Mouse (Mus musculus): ENCODE results near the gene Fkbp2. TPM values are rescaled to one million over a fixed set of nuclear protein-coding genes. Genes with fewer than 3 reads are reported as not detected.
A peak's percentile ranks its signal among the peaks of the same experiment; 100 is the strongest.

Gene Fkbp2
- total RNA-seq, 2 experiments from 2014 or later = 160 to 197 TPM

DNA sequence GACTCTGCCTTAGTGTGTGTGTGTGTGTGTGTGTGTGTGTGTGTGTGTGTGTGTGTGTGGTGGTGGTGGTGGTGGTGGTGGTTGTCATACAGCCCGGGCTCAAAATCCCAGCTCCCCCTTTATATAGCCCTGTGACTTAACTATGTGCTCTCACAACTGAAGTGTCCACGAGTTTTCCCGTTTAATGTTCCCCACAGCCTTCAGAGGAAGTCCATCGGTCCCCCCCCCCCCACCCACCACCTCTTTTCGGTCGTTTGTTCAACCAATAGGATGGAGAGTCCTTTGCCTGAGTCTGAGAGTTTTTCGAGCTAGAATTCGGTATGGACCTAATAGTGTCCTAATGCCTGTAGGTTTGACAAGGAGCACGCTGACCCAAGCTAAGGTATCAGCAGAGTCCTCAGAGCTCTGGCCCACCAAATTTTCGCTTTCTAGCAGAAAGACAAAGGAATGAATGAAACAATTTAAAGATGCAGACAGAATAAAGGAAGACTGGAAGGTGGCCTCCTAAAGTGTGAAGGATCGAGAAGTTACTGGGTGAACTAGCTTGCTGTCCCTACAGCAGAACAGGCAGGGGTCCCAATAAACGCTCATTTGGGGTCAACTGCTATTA lies 6.6 kb downstream of the Fkbp2 start:
- ATAC-seq (replicated peaks; ENCODE audit: poor library complexity, severe bottlenecking) = no peak

DNA sequence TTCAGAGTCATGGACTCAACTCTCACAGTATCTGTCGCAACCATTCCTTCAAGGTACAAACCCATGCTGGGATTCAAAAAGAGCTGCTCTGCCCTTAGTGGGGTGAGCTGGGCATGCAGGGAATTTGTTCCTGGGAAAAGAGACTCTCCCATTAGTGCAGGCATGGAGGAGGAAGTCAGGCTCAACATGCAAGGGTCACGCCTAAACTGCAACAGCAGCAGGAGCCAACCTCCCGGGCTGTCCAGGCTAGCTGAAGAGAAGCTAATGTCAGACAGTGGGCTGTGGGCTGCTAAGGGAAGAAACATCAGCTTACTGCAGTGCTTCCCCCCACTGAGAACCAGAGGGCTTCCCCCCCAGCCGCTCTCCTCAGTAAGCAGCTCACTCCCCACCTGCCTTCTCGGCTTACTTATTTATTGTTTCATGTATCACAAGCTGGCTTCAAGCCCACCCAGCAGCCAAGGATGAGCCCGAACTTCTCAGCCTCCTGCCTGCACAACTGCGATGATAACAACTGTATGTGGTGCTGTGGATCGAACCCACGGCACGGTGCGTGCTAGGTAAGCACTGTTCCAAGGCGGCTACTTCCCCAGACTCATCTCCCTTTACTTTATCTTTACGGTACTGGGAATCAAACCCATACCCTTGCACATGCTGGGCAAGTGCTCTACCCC lies 7.9 kb downstream of the Fkbp2 start:
- ATAC-seq (replicated peaks; ENCODE audit: poor library complexity, severe bottlenecking) = no peak

DNA sequence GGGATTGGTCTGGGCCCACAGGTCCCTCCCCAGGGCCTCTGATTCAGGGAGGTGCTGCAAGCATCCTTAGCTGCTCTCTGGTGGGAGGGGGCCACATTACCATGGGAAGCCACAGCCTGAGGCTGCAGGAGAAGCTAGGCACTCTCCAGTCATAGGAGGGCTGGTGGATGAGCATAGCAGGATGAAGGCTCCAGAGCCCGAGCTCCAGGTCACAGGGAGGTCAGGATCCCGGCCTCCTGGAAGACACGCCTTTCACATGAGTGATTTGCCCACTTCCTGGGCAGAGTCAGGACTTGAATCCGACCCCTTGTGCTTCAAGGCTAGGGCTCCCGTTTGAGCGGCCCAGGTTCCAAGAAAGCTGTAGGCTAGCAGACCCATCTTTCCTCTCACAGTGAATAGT lies 8.7 kb downstream of the Fkbp2 start:
- no peak for ATAC-seq (replicated peaks; ENCODE audit: poor library complexity, severe bottlenecking)

DNA sequence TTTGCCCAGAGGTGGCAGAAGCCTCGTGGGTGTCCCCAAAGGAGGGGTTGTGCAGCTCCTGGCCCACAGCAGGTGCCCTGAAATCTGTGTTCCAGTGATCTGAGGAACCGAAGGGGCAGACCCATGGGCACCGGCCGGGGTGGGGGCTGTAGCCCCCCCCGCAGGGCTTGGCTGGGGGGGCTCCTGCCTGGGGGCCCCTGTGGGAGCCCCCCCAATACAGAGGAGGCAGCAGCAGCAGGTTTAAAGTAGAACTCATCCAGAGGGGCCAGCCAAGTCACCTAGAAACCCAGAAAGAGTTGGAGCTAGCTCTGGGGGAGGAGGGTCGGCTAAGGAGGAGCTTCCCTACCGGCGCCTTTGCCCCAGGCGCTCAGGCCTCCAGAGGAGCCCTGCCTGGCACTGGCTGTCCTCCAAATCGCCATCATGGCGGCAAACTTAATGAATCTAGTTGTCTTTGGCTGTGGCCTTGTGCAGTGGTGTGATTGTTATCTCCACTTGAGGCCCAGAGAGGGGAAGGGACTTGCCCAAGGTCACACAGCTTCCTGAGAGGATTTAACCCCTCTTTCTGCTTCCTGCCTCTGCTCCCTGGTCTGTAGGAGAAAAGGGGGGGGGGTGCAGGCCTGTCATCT lies 9.7 kb downstream of the Fkbp2 start:
- ATAC-seq (replicated peaks; ENCODE audit: poor library complexity, severe bottlenecking) = no peak

DNA sequence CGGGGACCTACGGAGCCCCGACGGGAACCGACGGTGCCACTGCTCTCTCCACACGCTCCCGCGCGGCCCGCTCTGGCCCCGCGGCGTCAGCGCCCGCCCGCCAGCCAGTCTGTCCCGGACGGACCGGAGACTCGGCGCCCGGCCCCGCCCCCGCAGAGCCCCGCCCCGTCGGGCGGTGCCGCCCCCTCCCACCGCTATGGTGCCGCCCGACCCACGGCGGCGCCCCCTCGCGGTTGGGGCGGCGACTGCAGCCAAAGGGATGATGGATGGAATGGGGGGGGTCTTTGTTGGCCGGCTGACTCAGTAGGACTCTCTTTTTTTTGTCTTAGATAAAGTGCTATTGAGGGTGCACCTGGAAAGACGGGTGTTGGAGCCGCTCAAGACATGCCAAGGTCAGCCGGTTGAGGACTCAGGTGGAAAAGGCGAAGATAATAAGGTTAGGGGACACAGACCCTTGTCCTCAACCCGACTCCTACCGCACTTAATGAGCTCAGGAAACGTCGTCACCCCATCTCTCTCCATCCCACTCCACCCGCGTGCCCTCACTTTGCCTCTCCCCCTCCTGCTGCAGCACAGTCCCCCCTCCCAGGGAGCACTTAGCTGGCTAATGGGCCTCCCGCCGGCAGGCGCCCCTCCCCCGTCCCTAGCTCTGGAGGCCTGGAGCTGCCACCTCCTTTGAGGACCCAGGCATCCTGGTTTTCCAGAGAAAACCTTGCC lies 10.5 kb downstream of the Fkbp2 start:
- ATAC-seq (replicated peaks; ENCODE audit: poor library complexity, severe bottlenecking) = peak; percentile 51

- no peak for ATAC-seq (replicated peaks; ENCODE audit: poor library complexity, severe bottlenecking)
These were observed 11.0 kb downstream of the Fkbp2 start for GRCm38 (mm10) chr19:6969291-6969664.

DNA sequence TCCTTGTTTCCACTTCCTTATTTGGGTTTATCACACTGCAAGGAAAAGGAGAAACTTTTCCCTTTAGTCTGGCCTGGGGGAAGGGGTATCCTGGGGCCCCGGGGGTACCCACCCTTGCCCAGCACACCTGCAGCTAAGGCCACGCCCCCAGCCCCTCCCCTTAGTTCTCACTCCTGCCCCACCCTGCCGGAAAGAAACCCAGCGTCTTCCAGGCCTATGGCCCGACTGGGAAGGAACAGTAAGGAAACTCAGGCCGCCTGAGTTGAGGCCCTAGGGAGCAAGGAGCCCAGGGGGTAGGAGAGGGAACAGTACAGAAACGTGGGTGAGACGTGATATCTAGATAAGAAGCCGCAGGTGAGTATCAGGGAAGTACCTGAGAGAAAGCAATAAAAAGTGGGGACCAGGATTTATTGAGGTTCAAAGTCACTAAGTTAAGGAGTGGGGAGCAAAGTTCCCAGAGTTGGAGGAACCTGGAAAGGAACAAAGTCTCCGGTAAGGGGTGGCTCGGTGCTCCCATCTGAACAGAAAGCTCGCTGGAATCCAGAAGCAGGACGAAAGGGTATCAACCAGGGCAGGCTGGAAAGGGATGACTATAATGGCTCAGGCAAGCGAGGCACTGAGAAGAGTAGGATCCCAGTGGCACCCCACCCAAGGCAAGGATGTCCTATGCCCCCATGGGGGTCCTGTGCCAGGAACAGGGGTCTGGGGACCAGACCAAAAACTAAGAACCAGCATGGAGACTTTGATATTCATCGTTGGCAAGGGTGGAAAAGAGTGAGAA lies 11.6 kb downstream of the Fkbp2 start:
- ATAC-seq (replicated peaks; ENCODE audit: poor library complexity, severe bottlenecking) = no peak; the same call in 1 of the 2 replicates

DNA sequence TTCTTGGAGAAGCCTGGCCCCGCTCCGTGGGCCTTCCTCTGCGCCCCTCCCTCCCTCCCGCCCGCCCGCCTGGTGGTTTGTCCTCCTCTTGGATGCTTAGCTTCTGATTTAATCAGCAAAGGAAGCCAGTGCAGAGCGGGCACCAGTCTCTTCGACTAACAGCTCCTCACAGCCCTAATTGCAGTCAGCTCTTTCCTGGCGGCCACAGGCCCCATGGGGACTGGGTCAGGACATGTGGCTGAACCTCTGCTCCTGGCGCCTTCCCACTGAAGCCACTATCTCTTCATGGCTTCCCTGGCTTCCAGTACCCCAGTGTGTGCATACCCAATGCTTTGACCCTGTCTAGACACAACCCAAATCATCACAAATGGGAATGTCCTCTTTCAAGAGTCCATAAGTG lies 23.8 kb downstream of the Fkbp2 start:
- ATAC-seq (replicated peaks; ENCODE audit: poor library complexity, severe bottlenecking) = no peak

DNA sequence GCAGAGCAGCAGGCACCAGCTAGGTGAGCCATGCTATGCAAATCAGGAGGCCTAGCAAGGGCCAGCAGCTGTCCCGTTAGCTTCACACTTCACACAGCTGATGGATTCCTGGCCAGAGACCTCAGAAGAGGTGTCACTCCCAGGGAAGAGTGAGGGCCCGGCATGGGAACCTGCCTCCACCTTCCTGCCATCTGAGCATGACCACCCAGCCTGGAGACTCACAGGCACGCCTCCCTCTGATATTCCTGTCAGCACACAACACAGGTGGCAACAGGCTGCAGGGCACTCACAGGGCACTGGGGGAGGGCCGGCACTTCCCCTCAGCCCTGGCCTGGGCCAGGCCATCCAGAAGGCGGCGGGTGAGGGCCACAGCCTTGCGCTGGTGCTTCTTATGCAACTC lies 24.9 kb downstream of the Fkbp2 start:
- ATAC-seq (replicated peaks; ENCODE audit: poor library complexity, severe bottlenecking) = no peak

- no peak for ATAC-seq (replicated peaks; ENCODE audit: poor library complexity, severe bottlenecking)
These were observed 26.3 kb downstream of the Fkbp2 start for GRCm38 (mm10) chr19:6954046-6954445.

- no peak for ATAC-seq (replicated peaks; ENCODE audit: poor library complexity, severe bottlenecking)
These were observed 27.6 kb downstream of the Fkbp2 start for GRCm38 (mm10) chr19:6952712-6953037.

GRCm38 (mm10) chr19:6951994-6952711 lies 28.1 kb downstream of the Fkbp2 start:
- ATAC-seq (replicated peaks; ENCODE audit: poor library complexity, severe bottlenecking) = peak; percentile 18; the same call in 1 of the 2 replicates

DNA sequence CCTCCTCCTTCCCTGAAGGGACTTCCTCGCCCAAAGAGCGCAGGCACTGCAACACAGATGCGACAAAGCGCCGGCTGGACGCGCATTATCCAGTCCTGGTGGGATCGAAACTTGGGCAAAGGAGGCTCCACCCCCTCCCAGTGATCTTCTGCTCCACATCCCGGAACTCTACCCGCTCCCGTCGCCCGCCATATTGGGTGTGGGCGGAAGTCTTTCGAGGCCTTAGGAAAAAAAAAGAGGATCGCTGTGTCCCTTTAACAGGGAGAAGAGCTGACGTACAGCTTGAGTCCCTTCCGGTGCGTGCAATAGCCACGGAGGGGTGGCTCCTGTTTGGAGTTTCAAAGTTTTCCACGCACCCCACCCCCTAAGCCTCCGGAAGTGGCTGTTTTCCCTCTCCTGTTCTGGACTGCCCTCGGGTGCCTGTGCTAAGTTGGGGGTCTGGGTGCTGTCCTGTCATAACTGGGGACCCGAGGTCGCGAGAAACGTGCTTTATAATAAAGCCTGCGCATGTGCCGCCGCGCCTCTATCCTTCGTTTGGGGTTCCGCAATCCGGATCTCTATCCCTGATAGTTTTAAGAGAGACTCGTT lies 28.8 kb downstream of the Fkbp2 start:
- peak; percentile 84 for ATAC-seq (replicated peaks; ENCODE audit: poor library complexity, severe bottlenecking)

GRCm38 (mm10) chr19:6950613-6951153 lies 29.6 kb downstream of the Fkbp2 start:
- 0 out of 2 replicates have a peak, but pooled peaks have one; percentile 12 for ATAC-seq (replicated peaks; ENCODE audit: poor library complexity, severe bottlenecking)

GRCm38 (mm10) chr19:6949951-6950350 lies 30.4 kb downstream of the Fkbp2 start:
- no peak for ATAC-seq (replicated peaks; ENCODE audit: poor library complexity, severe bottlenecking)

GRCm38 (mm10) chr19:6949532-6949931 lies 30.8 kb downstream of the Fkbp2 start:
- ATAC-seq (replicated peaks; ENCODE audit: poor library complexity, severe bottlenecking) = no peak

DNA sequence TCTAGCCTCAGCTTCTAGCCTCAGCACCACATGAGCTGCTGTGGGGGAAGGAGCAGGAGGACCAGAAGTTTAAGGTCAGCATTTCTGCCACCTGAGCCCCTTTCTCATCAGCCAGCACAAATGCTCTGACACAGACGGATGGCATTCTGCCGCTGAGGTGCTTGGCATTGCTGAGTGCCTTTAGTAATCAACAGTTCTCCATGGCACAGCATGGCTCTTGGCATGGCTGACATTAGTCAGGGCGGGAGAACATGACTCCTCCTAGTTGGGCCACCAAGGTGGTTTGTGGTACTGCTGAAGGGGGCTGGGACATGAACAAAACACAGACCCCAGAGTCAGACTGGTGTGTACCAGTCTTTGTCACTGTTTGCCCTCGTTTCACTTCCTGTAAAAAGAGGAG lies 32.1 kb downstream of the Fkbp2 start:
- ATAC-seq (replicated peaks; ENCODE audit: poor library complexity, severe bottlenecking) = no peak

DNA sequence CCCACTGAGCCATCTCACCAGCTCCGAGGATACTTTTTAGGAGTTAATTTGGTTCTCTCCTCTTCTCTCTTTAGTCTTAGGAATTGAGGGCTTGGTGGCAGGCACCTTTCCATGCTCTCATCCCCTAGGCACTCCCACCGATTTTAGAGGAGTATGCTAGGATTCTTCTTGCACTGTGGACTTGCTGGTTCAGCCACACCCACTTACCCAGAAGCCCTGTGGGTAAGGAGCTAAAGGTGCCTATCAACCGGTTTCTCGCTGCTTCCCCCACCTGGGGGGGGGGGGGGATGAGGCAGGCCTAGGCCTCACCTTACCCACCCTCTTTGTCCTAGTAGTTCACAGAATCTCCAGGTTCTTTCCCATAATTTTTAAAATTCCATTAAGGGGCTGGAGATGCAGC lies 32.6 kb downstream of the Fkbp2 start:
- no peak for ATAC-seq (replicated peaks; ENCODE audit: poor library complexity, severe bottlenecking)

- ATAC-seq (replicated peaks; ENCODE audit: poor library complexity, severe bottlenecking) = no peak
These were observed 36.6 kb downstream of the Fkbp2 start for GRCm38 (mm10) chr19:6943709-6944108.
